Mouse (Mus musculus): ENCODE data around the gene Hrh2.

The Hrh2 gene

GRCm38 (mm10) chr13:54218341-54218740, 26.4 kb downstream of the Hrh2 start:
- DNase-seq (ENCODE audit: low spot score) = peak; percentile 51

DNA sequence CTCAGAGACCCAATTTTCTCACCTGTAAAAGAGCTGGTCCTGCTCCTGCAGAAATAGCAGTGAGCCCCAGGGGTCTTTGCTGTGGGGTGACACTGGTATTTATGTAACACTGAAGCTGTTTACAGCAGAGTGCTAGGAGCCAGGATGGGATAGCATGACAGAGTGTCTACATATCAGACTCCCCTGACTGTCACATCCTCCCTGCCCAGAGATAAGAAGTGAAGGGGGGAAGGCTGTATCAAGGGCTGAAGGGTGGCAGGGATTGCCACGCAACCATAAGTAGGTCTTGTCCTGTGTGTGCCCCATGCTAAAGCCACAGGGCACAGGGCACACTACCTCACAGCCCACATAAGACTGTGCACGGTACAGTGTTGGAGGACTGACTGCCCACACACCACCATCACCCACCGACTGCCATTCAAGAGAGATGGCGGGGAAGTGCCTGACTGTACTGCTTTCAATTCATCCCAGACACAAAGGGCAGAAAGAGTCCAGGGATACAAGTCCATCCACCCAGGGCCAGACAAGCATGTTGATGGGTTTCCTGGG, 29.8 kb downstream of the Hrh2 start:
- DNase-seq (ENCODE audit: low spot score) = no peak

DNA sequence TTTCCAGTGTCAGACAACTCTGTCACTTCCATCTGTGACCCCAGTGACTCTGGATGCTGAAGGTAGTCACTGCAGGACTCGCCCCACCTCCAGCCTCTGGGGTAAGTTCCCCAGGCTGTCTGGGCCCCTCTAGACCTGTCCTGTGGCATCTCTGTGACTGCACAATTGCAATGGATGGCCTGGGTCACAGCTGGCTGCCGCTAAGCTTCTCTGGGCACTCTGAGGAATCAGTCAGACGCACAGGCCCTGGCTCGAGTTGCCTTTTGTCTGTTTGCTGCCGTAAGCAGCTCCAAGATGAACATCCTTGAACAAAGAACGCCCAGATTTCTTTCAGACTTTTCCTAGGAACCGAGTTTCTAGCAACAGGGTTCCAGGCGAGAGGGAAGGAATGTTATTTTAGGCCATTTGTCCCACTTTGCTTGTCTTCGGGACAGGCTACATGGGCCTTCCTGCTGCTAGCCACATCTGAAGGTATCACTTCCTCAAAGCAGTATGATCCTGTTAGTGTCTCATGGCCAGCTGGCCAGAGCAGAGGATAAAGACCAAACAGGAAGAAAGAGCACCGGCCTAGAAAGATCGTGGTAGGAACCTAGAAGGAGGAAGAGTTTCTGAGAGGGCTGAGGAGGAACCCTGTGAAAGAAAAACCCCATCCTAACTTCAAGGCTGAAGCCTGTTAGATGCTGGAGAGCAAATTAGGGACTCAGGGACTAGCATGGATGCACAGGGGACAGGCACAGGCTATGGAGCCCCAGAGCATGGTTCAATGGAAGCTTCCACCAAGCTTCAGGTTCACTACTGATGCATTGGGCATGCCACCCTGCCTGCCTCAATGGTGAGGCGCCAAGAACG, 31.2 kb downstream of the Hrh2 start:
- no peak for DNase-seq (ENCODE audit: low spot score)

DNA sequence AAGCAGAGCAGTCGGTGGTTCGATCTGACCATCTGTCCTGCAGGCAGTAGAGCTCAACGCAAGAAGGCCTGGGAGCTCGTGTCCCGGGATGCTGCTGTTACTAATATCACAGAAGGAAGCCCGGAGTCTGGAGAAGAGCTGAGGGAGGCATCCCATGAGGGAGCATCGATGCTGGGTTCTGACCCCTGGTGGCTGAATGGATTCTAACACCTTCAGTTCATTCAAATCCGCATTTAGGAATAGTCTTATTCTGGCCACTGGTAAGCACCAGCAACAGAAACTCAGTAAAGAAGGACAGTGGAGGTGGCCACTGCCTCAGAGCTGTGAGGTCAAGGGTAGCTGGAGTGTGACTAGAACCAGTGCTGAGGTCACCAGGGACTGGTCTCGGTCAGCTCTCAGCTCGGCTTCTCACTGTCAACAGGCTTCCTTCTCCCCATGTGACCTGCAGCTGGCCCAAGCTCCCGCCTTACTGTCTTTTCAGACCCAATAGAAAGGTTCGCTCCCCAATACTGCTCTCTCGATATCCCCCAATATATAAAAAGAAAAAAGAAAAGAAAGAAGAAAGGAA, 36.1 kb downstream of the Hrh2 start:
- DNase-seq (ENCODE audit: low spot score) = peak; percentile 63

- DNase-seq (ENCODE audit: low spot score) = no peak
Observed at GRCm38 (mm10) chr13:54230081-54230480, 38.2 kb downstream of the Hrh2 start.

DNA sequence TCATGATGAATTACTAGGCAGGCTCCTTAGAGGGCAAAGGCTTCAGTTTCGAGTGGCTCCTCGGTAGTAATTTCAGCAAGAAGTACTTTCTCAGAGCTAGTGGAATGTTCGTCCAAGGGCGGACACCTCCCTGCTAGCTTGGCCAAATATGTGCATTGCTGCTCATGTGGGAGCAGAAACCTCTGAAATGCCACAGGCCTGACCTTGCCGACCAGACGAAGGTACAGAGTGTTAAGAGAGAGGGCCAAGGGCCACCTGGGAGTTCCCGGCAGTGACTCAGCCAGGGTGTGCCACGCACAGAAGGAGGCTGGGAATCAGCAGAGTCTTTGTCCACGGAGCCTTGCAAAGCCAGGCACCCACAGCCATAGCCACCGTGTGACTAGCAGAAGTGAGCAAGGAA, 39.9 kb downstream of the Hrh2 start:
- DNase-seq (ENCODE audit: low spot score) = no peak

- no peak for DNase-seq (ENCODE audit: low spot score)
Observed at GRCm38 (mm10) chr13:54237512-54237911, 45.6 kb downstream of the Hrh2 start.

DNA sequence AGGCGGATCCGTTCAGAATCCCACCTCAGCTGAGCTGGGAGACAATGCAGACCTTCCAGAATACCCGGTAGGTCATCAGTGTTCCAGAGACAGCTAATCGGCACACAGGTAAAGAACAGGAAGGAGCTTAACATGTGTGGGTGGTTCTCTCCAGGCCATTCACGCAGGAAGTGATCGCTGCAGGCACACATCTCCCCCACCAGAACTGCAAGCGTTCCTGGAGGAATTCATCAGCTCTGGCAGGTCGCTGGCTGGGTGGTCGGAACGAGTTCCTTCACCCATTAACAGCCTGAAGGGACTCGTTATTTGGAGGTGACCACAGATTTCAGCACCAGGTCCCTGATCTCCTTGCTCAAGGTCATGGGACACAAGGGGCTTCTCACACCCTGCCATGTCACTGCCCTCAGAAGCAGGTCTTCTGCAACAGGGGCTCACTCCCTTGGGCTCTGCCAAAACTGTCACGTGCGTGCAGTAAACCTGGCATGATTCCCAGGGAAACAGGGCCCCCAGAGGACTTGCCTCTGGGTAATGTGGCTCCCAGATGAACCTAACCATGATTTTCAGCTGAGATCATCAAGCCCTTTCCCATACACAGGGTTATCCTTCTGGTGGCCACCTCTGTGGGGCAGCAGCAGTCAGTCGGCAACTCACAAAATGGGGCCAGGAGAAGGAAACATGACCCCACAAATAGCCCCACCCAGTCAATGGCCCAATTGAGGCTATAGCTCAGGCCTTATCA, 46.8 kb downstream of the Hrh2 start:
- DNase-seq (ENCODE audit: low spot score) = no peak

GRCm38 (mm10) chr13:54242380-54242779, 50.5 kb downstream of the Hrh2 start:
- no peak for DNase-seq (ENCODE audit: low spot score)

- DNase-seq (ENCODE audit: low spot score) = no peak
Observed at GRCm38 (mm10) chr13:54245204-54245603, 53.3 kb downstream of the Hrh2 start.

- peak; percentile 80 for DNase-seq (ENCODE audit: low spot score)
Observed at GRCm38 (mm10) chr13:54247545-54247944, 55.6 kb downstream of the Hrh2 start.

- DNase-seq (ENCODE audit: low spot score) = no peak
Observed at GRCm38 (mm10) chr13:54248436-54248995, 56.6 kb downstream of the Hrh2 start.

GRCm38 (mm10) chr13:54249007-54249406, 57.1 kb downstream of the Hrh2 start:
- no peak for DNase-seq (ENCODE audit: low spot score)

DNA sequence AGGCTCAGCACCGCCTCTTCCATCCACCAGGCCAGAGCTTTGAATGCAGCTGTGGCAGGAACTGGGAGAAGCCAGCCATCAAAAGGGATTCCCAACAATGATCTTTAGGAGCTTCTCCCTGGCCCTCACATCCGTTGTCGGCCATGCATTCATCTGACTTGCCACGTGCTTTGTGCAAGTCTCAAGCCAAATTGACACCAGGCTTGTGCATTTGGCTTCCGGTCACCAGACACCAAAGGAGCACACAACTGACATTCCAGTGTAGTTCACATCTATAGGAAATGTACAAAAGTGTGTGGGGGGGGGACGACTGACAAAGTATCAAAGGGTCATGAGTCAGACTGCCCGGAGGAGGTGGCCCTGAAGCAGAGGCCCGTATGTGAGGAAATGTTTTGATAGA, 58.4 kb downstream of the Hrh2 start:
- no peak for DNase-seq (ENCODE audit: low spot score)

DNA sequence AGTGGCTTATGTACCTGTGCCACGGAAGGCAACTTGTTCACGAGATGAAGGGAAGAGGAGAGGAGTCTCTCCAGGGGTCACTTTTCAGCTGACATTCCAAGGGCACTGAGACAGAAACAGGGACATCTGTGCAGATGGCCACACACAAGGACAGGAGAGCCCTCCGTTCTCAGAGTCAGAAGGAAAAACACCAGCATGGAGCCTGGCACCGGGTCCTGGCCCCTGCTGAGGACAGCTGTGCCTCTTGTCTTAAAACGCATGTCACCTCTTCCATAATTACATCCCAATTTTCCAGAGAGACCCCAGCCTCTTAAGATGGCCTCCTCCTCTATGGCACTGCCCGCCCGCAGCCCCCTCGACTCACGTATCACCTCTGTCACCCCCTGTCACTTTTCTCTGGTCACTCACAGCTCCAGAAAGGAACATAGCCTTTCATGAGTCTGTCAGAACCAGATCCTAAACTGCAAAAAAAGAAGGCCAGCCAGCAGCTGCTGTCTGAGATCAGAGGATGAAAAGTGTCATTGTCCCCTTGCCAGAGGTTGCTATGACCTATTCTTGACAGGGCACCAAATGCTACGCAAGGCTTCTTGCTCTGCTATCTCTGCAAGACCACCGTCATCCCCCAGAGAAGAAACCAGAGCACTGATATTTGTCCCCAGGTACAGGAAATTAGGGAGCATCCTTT, 59.8 kb downstream of the Hrh2 start:
- DNase-seq (ENCODE audit: low spot score) = no peak

GRCm38 (mm10) chr13:54257580-54258223, 65.8 kb downstream of the Hrh2 start:
- DNase-seq (ENCODE audit: low spot score) = peak; percentile 58

- DNase-seq (ENCODE audit: low spot score) = no peak
Observed at GRCm38 (mm10) chr13:54258231-54258743, 66.4 kb downstream of the Hrh2 start.

- DNase-seq (ENCODE audit: low spot score) = peak; percentile 64
Observed at GRCm38 (mm10) chr13:54260318-54260717, 68.4 kb downstream of the Hrh2 start.

- no peak for DNase-seq (ENCODE audit: low spot score)
Observed at GRCm38 (mm10) chr13:54262741-54263510, 71.0 kb downstream of the Hrh2 start.

- no peak for DNase-seq (ENCODE audit: low spot score)
Observed at GRCm38 (mm10) chr13:54263641-54264040, 71.7 kb downstream of the Hrh2 start.
